Mouse (Mus musculus) neural tube, embryonic 11.5 days (tissue): Measurements from ENCODE around the gene Myo10. TPM values are rescaled to one million over a fixed set of nuclear protein-coding genes. Genes with fewer than 3 reads are reported as not detected.

Experiments used
- ATAC-seq: fragments of 200-750 bp; cut with Nextera tagmentation; 2 replicates; pipeline ENCODE4 v1.8.0; 2017; ENCODE audit warnings: moderate number of reproducible peaks, mild to moderate bottlenecking, moderate TSS enrichment, moderate library complexity; ENCODE audit not compliant: insufficient read depth, low FRiP score, low TSS enrichment
- DNase-seq: peaks from one replicate; pipeline ENCODE4 v3.0.0-alpha.2; 2015; ENCODE audit warnings: low spot score
- H3K27ac ChIP-seq: fragments of 300-500 bp; sonication (generic); 2 replicates; pipeline ENCODE4 v1.5.1; 2014; ENCODE audit warnings: low read depth, mild to moderate bottlenecking, low read length
- H3K27me3 ChIP-seq: fragments of 300-500 bp; sonication (generic); 2 replicates; pipeline ENCODE4 v1.6.1; 2014; ENCODE audit warnings: mild to moderate bottlenecking, low read length, mixed read lengths; ENCODE audit not compliant: control insufficient read depth, insufficient read depth
- H3K36me3 ChIP-seq: fragments of 300-500 bp; sonication (generic); 2 replicates; pipeline ENCODE4 v1.6.1; 2014; ENCODE audit warnings: mild to moderate bottlenecking, low read length, moderate library complexity, mixed read lengths; ENCODE audit not compliant: control insufficient read depth, insufficient read depth
- H3K4me1 ChIP-seq: fragments of 300-500 bp; sonication (generic); 2 replicates; pipeline ENCODE4 v1.6.1; 2014; ENCODE audit warnings: low read length, mixed read lengths; ENCODE audit not compliant: control insufficient read depth, insufficient read depth
- H3K4me2 ChIP-seq: fragments of 300-500 bp; sonication (generic); 2 replicates; pipeline ENCODE4 v1.6.1; 2014; ENCODE audit warnings: low read depth, mild to moderate bottlenecking, moderate library complexity
- H3K4me3 ChIP-seq: fragments of 300-500 bp; sonication (generic); 2 replicates; pipeline ENCODE4 v1.5.1; 2014; ENCODE audit warnings: low read depth, low read length
- H3K9ac ChIP-seq: fragments of 300-500 bp; sonication (generic); 2 replicates; pipeline ENCODE4 v1.6.1; 2014; ENCODE audit warnings: mild to moderate bottlenecking, low read length
- H3K9me3 ChIP-seq: fragments of 300-500 bp; sonication (generic); 2 replicates; pipeline ENCODE4 v1.6.1; 2016; ENCODE audit warnings: low read length; ENCODE audit not compliant: control insufficient read depth
- WGBS: fragments of 180-500 bp; shearing (Covaris S2); extraction: QIAGEN DNeasy Blood & Tissue Kit; methylation state at CpG from one replicate; pipeline ENCODE4 v1.1.7; 2014; 5-methylcytosine and 5-hydroxymethylcytosine counted together
- polyA plus RNA-seq: library from polyadenylated mRNA; unstranded; fragments of >200 nt; fragmentation: Nextera tagmentation; extraction: Ambion mirVana; gene quantifications from 2 replicates; pipeline ENCODE4 v1.2.1, GENCODE M21; 2014

Gene Myo10
- polyA plus RNA-seq, 1 experiment from 2014 or later = 40.5 TPM

GRCm38 (mm10) chr15:25699032-25699557 is 76.8 kb downstream of the Myo10 start:
- WGBS = 71% methylated on average over 4 of the region's 4 CpGs
- Histone ChIP-seq H3K9ac (no peak overlapping the region), H3K9me3 (no peaks in the 10 kb centered on the region), H3K27me3 (no peaks in the 10 kb centered on the region), H3K4me3 (no peak overlapping the region), H3K4me1 (no peaks in the 10 kb centered on the region), H3K36me3 (no peaks in the 10 kb centered on the region; the same call in 1 of the 2 replicates), H3K4me2 (no peak overlapping the region), H3K27ac (no peak overlapping the region)
- no peak for ATAC-seq
- DNase-seq = no peak

GRCm38 (mm10) chr15:25702602-25703001 is 80.3 kb downstream of the Myo10 start:
- Histone ChIP-seq H3K9ac (no peak overlapping the region), H3K36me3 (no peaks in the 10 kb centered on the region; the same call in 1 of the 2 replicates), H3K4me1 (no peaks in the 10 kb centered on the region), H3K4me3 (no peak overlapping the region), H3K27ac (no peak overlapping the region), H3K9me3 (no peaks in the 10 kb centered on the region), H3K27me3 (no peaks in the 10 kb centered on the region), H3K4me2 (no peak overlapping the region)
- WGBS = 93% methylated on average over 5 of the region's 5 CpGs
- ATAC-seq (no peak), DNase-seq (no peak)

GRCm38 (mm10) chr15:25704809-25705585 is 82.7 kb downstream of the Myo10 start:
- Histone ChIP-seq H3K27me3 (no peaks in the 10 kb centered on the region), H3K9ac (no peak overlapping the region), H3K9me3 (no peaks in the 10 kb centered on the region), H3K27ac (no peak overlapping the region), H3K36me3 (no peaks in the 10 kb centered on the region; the same call in 1 of the 2 replicates), H3K4me1 (no peaks in the 10 kb centered on the region), H3K4me2 (no peak overlapping the region), H3K4me3 (no peak overlapping the region)
- 82% methylated on average over 11 of the region's 11 CpGs for WGBS
- no peak for ATAC-seq
- DNase-seq = no peak

- DNase-seq (no peak), ATAC-seq (no peak)
- Histone ChIP-seq H3K4me2 (no peak overlapping the region), H3K27me3 (no peaks in the 10 kb centered on the region), H3K9ac (no peak overlapping the region), H3K4me1 (no peaks in the 10 kb centered on the region), H3K36me3 (no peaks in the 10 kb centered on the region; the same call in 1 of the 2 replicates), H3K27ac (no peak overlapping the region), H3K4me3 (no peak overlapping the region), H3K9me3 (no peaks in the 10 kb centered on the region)
- WGBS = 66% methylated on average over 19 of the region's 19 CpGs
Observed at GRCm38 (mm10) chr15:25706874-25707554, 84.7 kb downstream of the Myo10 start.

GRCm38 (mm10) chr15:25707891-25708290 is 85.6 kb downstream of the Myo10 start:
- ATAC-seq (no peak), DNase-seq (no peak)
- H3K27me3 ChIP-seq = no peaks in the 10 kb centered on the region
- no peaks in the 10 kb centered on the region for H3K9me3 ChIP-seq
- 72% methylated on average over 1 of the region's 1 CpGs for WGBS
- no peak overlapping the region for H3K27ac ChIP-seq
- no peak overlapping the region for H3K9ac ChIP-seq
- H3K4me2 ChIP-seq = no peak overlapping the region
- no peaks in the 10 kb centered on the region for H3K36me3 ChIP-seq
- no peak overlapping the region for H3K4me3 ChIP-seq
- H3K4me1 ChIP-seq = no peaks in the 10 kb centered on the region

GRCm38 (mm10) chr15:25710876-25711275 is 88.6 kb downstream of the Myo10 start:
- DNase-seq = no peak
- no peaks in the 10 kb centered on the region for H3K27me3 ChIP-seq
- H3K9me3 ChIP-seq = no peaks in the 10 kb centered on the region
- WGBS = 91% methylated on average over 10 of the region's 10 CpGs
- no peak overlapping the region for H3K4me3 ChIP-seq
- H3K4me2 ChIP-seq = no peak overlapping the region
- H3K27ac ChIP-seq = no peak overlapping the region
- H3K9ac ChIP-seq = no peak overlapping the region
- ATAC-seq = no peak
- no peaks in the 10 kb centered on the region for H3K4me1 ChIP-seq
- H3K36me3 ChIP-seq = no peaks in the 10 kb centered on the region

- Histone ChIP-seq H3K4me1 (no peaks in the 10 kb centered on the region), H3K9me3 (no peaks in the 10 kb centered on the region), H3K27me3 (no peaks in the 10 kb centered on the region), H3K4me2 (no peak overlapping the region), H3K4me3 (no peak overlapping the region), H3K27ac (no peak overlapping the region), H3K9ac (no peak overlapping the region), H3K36me3 (no peaks in the 10 kb centered on the region)
- DNase-seq (no peak), ATAC-seq (no peak)
- WGBS = 59% methylated on average over 4 of the region's 4 CpGs
Observed at GRCm38 (mm10) chr15:25712877-25713276, 90.6 kb downstream of the Myo10 start.

GRCm38 (mm10) chr15:25713587-25714361 is 91.4 kb downstream of the Myo10 start:
- ATAC-seq = no peak
- WGBS = 61% methylated on average over 38 of the region's 38 CpGs

More at GRCm38 (mm10) chr15:25713587-25714361, 91.4 kb downstream of the Myo10 start:
- no peak for DNase-seq
- Histone ChIP-seq H3K36me3 (no peaks in the 10 kb centered on the region), H3K9ac (no peak overlapping the region), H3K4me2 (0 out of 2 replicates have a peak overlapping the region, but pooled peaks have one; percentile 14), H3K9me3 (no peaks in the 10 kb centered on the region), H3K4me1 (no peaks in the 10 kb centered on the region), H3K4me3 (no peak overlapping the region), H3K27ac (no peak overlapping the region), H3K27me3 (no peaks in the 10 kb centered on the region)
